ENCODE assay signal across 8 mouse cellular contexts in genomic region chr6:137362216-137362615, GRCm38 (mm10).
DNase-seq lines count a peak whose midpoint lies in the region; ATAC-seq lines count a peak whose summit lies in the region.
"Had no signal": no experiment of that assay in that cellular context is flagged by ENCODE, and none has a peak within 500 bp of the region (broad histone marks: within the 10 kb centered on the region; RNA-seq: fewer than 3 reads in every experiment).

No protein-coding gene starts in this region.

- no peak overlapping the region for H3K4me3 ChIP-seq in forebrain, embryonic 15.5 days
- no peak overlapping the region for H3K4me3 ChIP-seq in neural tube, embryonic 14.5 days (ENCODE audit: low read depth, low read length)
- H3K4me3 ChIP-seq: layer of hippocampus, adult 2 months had no signal

- peaks cover 18% of the 10 kb centered on the region for H3K4me1 ChIP-seq in forebrain, embryonic 15.5 days
- H3K4me1 ChIP-seq in neural tube, embryonic 14.5 days (ENCODE audit: control insufficient read depth, insufficient read depth, low read length), result no peaks in the 10 kb centered on the region

- peak; percentile 38 for DNase-seq in retina, postnatal 1 day
- no peak for DNase-seq in retina, embryonic 14.5 days (ENCODE audit: low spot score)
- DNase-seq in left cerebral cortex, postnatal 14 days (ENCODE audit: low spot score in 2 of 2), result peak; percentile 32 to 39
- no peak for DNase-seq in thymus, postnatal 14 days
- DNase-seq in cerebellum, postnatal 4 days (ENCODE audit: low spot score in 2 of 2), result no peak

- no peaks in the 10 kb centered on the region for H3K27me3 ChIP-seq in forebrain, embryonic 15.5 days
- no peaks in the 10 kb centered on the region for H3K27me3 ChIP-seq in neural tube, embryonic 14.5 days (ENCODE audit: control insufficient read depth, insufficient read depth, low read length)

- H3K9me3 ChIP-seq in forebrain, embryonic 15.5 days, result no peaks in the 10 kb centered on the region
- H3K9me3 ChIP-seq in neural tube, embryonic 14.5 days (ENCODE audit: control insufficient read depth, low read length), result no peaks in the 10 kb centered on the region

- no peak overlapping the region for H3K9ac ChIP-seq in forebrain, embryonic 15.5 days (replicated peaks)
- no peak overlapping the region for H3K9ac ChIP-seq in neural tube, embryonic 14.5 days (replicated peaks; ENCODE audit: low read depth, low read length)

- intact Hi-C loops in left cerebral cortex, postnatal 14 days (cut with DNase I), result loop anchor here (10.0 kb wide), 1 partner anchor 107 kb away; the partner anchor contains the start of gene Ptpro

- no peaks in the 10 kb centered on the region for H3K36me3 ChIP-seq in forebrain, embryonic 15.5 days
- no peaks in the 10 kb centered on the region for H3K36me3 ChIP-seq in neural tube, embryonic 14.5 days (ENCODE audit: control insufficient read depth, insufficient read depth, low read length)

- ATAC-seq in forebrain, embryonic 15.5 days (replicated peaks), result peak; percentile 58; the same call in 1 of the 2 replicates
- peak; percentile 58; the same call in 1 of the 2 replicates for ATAC-seq in neural tube, embryonic 14.5 days (ENCODE audit: low read depth)

- WGBS in forebrain, embryonic 15.5 days, result 57% methylated on average over 8 of the region's 8 CpGs
- 56% methylated on average over 8 of the region's 8 CpGs for WGBS in neural tube, embryonic 14.5 days

- H3K4me2 ChIP-seq in forebrain, embryonic 15.5 days (replicated peaks), result no peak overlapping the region
- H3K4me2 ChIP-seq in neural tube, embryonic 14.5 days (ENCODE audit: low read depth, low read length), result no peak overlapping the region

- no peak overlapping the region for H3K27ac ChIP-seq in forebrain, embryonic 15.5 days (replicated peaks)
- H3K27ac ChIP-seq in neural tube, embryonic 14.5 days (ENCODE audit: low read depth, low read length), result no peak overlapping the region
- H3K27ac ChIP-seq: layer of hippocampus, adult 2 months had no signal

Comparison
In these comparisons a context has a peak if more than half of its experiments do, and no peak if none do; other contexts are left out.
1. DNase-seq: peak in retina, postnatal 1 day (single experiment) and left cerebral cortex, postnatal 14 days (2 of 2); none in retina, embryonic 14.5 days (single experiment), thymus, postnatal 14 days (single experiment) and cerebellum, postnatal 4 days (0 of 2).